Mouse (Mus musculus) frontal cortex, adult (tissue): ENCODE measurements around the gene Slc39a11.

ENCODE experiments used
- ATAC-seq: cut with Nextera tagmentation; 2 replicates; pipeline ENCODE4 v1.9.2; 2017; ENCODE audit warnings: mild to moderate bottlenecking, moderate library complexity, mixed read lengths; ENCODE audit not compliant: low TSS enrichment

Slc39a11 gene

DNA sequence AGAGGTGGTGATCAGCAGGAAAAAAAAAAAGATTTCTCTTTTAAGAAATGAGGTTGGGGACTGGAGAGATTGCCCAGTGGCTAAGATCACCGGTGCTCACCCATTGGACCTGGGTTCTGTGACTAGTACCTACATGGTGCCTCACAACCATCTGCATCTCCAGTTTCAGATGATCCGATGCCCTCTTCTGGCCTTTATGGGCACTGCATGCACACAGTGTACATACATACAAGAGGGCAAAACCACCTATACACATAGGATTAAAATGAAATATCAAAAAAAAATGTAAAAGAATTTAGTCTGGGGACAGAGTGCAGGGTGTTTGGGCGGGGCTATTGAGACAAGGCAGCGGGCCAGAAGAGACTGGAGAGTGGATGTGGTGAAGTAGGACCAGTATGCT lies 299.3 kb downstream of the Slc39a11 start:
- ATAC-seq: no peak

GRCm38 (mm10) chr11:113346895-113347514 lies 302.9 kb downstream of the Slc39a11 start:
- ATAC-seq: no peak

DNA sequence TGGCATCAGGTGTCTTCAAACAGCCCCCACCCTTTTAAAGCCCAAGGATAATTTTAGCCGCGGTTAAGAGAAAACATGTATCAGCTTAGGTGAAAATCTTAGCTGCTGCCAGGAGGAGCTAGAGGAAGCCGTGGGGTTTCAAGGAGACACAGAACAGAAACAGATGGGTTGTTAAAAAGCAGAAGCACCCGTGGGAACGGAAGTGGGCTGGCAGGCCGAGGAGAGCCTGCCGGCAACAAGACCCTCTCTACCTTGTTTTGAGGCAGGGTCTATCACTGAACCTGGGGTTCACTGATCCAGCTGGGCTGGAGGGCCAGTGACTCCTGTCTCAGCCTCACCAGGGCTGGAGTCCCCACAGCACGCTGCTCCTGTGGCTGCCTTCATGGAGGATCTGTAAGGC lies 310.1 kb downstream of the Slc39a11 start:
- peak; percentile 44 for ATAC-seq

- ATAC-seq: no peak
Observed at GRCm38 (mm10) chr11:113338581-113338980, 311.3 kb downstream of the Slc39a11 start.

DNA sequence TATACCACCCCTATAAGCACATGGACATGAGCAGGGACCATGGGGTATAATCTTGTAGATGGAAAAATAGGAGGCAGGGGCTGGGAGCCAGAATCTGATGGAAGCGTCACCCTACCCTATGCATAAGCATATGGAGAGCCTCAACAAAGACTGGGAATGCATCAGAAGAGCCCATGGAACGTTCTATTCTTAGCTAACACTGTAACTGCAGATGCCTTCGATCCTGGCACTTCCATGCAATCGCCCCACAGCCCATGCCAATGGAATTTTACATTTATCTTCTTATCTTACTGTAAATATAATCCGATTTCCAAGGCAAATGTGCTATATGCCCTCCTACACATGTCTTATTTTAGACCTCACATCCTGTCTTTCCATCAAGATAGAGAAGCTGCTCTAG lies 314.2 kb downstream of the Slc39a11 start:
- peak; percentile 67 for ATAC-seq

DNA sequence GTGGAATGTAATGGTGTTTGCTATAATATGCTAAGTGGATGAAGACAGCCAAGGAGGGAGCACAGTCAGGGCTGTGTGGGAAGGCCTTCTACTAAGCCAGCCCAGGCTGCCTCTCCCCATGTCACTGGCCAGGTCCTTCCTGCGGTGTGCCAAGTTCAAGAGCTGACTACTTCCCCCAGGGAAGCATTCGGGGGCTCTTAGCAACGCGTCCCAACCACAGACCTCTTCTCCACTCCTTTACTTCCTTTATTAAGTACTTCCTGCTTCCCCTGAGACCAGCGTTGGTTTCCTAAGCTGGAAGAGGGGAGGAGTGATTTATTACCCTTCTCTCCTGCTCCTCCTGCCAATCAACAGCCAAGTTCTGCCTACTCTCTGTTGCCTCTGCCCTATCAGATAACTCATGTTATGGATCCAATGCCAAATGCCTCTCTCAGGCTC lies 315.4 kb downstream of the Slc39a11 start:
- ATAC-seq: peak; percentile 33

DNA sequence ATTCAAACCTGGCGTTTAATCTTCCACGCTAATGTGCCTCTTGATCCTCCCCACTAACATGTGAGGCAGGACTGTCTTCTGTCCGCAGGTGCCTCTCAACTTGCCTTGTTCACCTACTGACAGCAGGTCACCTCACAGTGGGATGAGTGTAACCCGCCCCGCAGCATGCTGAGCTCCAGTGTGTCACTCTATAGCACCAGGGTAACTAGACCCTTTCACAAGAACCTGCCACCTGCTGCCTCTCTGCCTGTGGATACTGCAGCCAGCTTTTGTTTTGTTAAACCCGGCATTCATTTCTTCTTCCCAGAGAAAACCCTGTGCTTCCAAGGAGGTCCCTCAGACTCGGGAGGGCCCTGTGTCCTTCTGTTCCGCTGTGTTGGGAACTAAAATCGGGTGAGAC lies 316.3 kb downstream of the Slc39a11 start:
- no peak for ATAC-seq

GRCm38 (mm10) chr11:113330061-113330591 lies 319.8 kb downstream of the Slc39a11 start:
- ATAC-seq: no peak

DNA sequence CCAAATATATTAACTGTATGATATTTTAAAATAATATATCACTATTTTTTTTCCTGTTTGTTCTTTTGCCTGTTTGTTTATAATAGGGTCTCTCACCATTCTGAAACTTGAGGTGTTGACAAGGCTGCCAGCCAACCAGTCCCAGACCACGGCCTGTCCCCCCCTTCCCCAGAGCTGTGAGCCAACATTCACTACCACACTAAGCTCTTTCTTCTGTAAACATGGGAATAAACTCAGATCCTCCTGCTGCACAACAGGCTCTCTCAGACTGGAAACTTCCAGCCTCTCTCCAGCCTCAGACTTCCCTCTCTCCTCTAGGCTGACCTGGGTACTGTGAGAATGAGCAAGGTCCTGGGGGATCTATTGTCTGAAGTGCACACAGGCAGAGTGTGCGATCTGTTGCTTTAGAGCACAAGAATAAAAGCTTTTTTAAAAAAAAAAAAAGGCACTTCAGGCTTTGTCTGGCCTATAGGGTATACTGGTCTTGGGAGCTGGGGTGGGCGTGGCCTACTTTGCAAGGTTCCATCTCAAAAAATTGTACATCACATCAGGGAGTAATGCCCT lies 322.3 kb downstream of the Slc39a11 start:
- ATAC-seq: no peak

- peak; percentile 81 for ATAC-seq
Observed at GRCm38 (mm10) chr11:113326387-113327011, 323.4 kb downstream of the Slc39a11 start.

DNA sequence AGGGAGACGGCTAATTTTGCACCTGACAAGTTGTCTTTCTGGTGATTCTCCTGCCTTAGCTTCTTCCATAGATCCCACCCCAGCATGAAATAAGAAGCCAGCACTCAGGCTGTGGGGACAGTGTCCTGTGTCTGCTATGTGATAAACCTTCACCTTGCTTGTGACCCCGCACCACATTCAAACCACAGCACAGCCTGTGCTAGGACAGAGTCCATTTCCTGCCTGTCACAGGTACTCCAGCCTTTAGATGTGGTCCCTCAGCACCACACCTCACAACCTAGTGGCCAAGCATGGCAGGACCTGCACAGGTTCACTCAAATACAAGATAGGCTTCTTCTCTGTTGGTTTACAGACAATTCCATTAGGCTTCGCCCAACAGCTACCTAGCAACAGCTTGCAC lies 328.3 kb downstream of the Slc39a11 start:
- no peak for ATAC-seq

DNA sequence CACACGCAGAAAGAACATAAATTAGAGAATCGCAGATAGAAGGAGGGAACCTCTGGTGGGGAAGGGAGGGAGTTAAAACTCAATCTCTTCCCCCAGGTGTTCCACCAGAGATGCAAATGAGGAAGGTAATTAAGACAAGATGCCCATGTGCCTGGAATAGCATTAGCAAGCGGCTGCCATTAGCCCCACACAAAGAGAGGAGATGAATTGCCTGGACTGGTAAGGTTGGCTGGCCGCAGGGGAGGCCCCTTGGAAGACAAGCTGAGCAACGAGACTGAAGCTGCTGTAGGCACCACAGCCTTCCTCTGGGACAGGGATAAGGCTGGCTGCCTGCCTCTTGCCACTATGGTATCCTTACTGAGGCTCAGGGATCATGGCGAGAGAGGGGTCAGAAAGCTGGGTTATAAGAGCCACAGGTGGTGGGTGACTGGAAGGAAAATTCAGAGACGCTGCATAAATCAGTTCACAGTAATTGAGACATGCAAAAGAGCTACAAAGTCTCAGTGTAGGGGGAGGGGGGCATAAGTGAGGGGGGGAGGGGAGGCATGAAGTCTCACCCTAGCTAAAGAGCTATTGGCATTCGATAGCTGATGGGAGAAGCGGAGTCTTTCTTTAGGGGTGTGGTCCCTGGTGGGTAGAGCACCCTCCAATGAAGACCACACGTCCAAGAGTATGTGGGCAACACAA lies 340.5 kb downstream of the Slc39a11 start:
- no peak for ATAC-seq

GRCm38 (mm10) chr11:113308256-113308941 lies 341.5 kb downstream of the Slc39a11 start:
- no peak for ATAC-seq

- ATAC-seq: no peak
Observed at GRCm38 (mm10) chr11:113303204-113303603, 346.7 kb downstream of the Slc39a11 start.

DNA sequence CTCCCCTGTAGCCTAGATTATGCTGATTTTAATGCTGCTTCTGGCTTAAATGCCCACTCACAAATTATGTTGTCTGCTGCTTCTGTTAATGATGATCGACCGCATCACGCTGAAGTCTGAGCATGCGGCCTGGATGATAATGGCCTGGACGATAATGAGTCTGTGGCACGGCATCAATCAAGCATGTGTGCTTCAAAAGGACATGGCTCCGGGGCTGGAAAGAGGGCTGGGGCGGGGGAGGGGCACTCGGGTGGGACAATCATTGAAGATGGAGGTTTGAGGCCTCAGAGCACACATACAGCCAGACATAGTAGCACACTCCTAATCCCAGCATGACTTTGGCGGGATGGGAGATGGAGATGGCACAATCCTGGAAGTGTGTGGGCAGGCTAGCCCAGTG lies 350.4 kb downstream of the Slc39a11 start:
- ATAC-seq: no peak

DNA sequence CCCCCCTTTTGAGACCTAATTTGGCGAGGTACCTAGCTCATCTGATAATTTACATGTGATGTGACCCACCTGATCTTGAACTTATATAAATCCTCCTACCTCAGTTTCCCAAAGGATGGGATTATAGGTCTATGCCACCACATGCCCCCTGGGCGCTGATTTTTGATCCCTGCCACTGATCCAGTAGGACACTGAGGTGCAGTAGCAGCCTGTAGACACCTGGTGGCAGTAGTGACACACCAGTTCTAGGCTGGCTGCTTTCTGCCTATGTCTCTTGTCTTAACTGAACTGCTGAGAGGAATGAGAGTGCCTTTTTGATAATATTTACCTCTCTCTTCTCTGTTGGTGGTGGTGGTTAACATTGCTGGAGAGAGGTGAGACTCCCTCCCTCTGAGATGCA lies 352.1 kb downstream of the Slc39a11 start:
- ATAC-seq: peak; percentile 78

GRCm38 (mm10) chr11:113296912-113297625 lies 352.8 kb downstream of the Slc39a11 start:
- no peak for ATAC-seq

- peak; percentile 86 for ATAC-seq
Observed at GRCm38 (mm10) chr11:113296162-113296561, 353.7 kb downstream of the Slc39a11 start.

DNA sequence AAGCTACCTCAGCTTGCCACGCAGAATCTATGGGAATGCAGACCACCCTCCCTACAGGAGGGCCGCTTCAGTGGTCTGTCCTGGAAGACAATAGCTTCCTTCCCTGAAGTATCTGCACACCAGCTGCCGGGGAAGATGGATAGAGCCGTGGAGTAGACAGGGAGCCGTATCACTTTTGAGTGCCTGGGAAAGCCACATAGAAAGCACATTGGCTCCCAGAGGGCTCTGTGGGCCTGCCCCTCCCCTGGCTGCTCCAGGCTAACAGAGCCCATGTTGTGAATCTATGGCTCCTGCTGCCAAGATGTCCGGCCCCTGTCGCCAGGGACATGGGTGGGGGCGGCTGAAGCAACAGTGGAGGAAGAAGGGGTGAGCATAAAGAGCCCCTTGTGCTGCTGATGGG lies 355.4 kb downstream of the Slc39a11 start:
- ATAC-seq: no peak

DNA sequence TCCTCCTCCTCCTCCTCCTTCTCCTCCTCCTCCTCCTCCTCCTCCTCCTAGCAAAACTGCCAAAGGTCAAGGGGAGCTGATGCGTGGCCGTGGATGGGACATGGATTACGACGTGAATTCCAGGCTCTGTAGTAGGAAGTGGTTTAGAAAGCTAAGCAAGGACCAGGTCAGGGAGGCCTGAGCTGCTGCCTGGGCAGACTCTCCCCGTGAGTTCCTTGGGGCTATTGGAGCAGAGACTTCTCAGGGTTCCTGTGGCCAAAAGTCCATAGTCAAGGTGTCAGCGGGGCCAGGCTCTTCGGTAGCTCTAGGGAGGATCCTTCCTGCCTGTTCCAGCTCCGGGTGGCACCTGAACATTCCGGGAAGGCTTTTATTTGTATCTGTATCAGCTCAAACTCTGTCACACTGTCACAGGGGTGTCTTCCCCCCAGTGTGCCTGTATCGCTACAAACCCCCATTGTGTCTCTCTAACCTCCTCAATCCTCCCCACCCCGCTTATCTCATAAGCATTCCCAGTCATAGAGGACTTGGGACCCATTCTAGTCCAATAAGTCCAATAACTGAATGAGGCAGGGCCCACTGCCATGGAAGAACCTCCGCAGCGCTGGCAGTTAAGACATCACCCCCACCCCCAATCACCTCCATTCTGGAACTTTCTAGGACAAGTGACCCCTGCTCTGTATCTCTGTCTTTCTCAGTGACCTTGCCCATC lies 356.8 kb downstream of the Slc39a11 start:
- no peak for ATAC-seq
